Mouse (Mus musculus): ENCODE measurements at regions not wholly inside any gene's neighbourhood (a gene's known extent, or its start where the extent isn't known, plus 50 kb on each side); places are given as distances from the start of the nearest gene placed in this dataset.

DNA sequence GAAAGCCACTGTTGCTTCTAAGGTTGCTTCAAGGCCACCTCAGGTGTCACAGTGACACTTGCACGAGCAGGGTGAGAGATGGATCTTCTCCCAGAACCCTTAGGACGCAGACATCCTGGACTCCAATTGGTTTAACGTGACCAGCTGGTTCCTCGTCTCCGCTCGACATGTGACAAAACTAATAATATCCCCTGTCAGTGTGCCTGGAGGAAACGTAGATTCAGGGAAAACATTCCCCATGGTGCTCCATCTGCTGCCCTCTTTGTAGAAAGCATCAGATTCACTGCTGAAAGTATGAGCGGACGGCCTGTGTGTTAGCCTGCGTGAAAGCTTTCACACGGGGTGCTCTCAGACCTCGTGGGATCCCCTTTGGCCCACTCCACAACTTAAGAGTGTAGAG lies 390.0 kb upstream of the Slc35b3 start:
- DNase-seq: no peak

DNA sequence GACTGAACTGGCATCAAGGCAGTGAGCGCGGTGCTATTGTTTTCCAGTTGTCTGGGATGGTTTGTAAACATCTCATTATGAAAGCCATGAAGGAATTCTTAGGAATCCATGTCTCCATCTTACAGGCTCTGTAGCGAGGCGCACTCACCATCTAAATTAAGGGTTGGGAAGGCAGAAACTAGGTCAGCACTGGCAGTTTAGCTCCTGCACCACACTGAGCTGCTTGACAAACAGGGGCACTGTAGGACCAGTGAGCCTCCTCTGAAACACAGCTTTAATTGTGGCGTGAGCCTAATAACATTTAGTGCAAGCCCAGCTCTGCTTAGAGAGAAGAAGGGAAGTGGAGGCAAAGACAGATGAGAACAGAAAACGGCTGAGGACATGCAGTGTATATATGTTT lies 387.1 kb upstream of the Slc35b3 start:
- DNase-seq: no peak

DNA sequence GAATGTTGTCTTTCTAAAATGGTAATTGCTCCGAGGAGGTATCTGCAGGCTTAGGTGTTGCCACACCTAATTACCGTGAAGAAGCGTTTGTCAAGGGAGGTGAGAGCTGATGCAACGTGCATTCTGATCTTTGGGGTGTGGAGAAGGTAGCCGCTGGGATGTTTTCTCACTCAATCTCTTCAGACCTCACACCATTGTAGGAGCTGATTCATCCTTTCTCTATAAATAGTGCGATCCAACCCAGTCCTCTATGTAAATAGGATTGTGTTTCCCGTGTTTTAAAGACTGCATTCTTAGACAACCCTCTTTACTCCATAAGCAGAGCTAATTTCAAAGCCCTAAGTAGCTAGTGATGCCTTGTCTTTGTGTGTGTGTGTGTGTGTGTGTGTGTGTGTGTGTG lies 374.2 kb upstream of the Slc35b3 start:
- no peak for DNase-seq

DNA sequence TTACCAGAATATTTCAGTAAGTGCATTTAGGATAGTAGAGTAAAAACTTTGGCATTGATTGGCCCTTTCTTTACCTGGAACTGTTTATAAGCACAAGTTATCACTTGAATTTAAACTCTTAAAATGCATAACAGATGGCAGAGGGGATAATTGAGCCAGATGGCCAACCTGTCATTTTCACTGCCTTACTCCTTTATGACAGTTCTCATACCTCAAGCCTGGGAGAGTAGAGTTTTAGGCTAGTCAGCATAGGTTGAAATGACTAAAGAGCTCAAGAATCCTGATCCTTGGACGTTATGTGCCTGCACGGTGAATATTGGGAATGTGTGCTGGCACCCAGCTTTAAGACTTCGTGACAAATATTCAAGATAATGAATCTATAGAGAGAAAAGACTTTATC lies 369.1 kb upstream of the Slc35b3 start:
- DNase-seq: no peak

DNA sequence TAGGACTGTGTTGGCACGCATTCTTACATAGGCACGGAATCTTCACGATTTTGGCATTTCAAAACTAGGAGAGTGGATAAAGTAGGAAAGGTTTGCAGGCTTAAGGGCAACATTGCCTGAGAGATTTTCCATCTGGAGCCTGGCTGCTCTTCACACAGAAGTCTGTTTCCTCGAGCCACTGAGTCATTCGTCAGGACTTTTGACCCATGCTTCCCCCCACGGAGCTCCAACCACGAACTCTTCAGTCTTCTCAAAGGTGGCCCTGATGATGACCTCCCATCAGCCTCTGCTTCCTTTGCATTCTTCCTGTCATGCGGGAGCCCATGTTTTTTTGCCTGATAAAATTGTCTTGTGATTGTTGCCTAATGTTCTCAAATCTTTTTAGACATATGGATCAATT lies 365.5 kb upstream of the Slc35b3 start:
- DNase-seq: no peak

DNA sequence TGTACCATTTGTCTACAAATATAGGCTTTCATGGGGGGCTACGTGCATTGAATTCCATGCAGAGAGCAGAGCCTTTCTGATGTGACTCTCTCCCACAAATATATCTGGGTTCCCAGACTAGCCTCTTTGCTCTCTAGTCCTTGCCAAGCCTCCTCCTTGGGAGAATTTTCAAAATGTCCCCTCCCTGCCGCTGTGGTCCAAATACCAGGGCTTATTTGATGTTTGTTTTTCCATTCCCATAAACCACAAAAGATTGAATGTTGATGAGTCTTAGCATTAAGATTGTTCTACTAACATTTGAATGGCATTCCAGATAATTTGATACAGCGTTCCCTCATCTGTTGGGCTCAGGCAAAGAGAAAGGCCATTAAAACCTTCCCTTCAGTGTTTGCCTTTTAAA lies 360.4 kb upstream of the Slc35b3 start:
- DNase-seq: no peak

DNA sequence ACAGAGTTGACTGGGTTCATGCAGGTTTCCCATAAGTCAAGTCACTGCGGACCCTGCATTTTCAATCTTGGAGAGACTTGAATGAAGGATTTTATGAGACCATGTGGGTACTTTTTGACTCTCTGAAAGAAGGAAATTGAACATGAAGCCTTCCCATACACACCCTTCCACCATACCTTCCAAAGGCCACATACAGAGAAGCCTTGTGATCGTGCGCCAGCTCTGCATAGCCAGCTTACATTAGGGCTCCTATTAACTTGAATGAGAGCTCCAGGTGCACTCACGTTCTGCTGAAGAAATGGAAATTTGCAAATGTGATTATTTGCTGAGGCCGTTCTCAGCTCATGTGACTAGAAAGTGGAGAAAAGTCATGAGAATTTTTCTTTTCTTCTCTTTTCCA lies 349.1 kb upstream of the Slc35b3 start:
- no peak for DNase-seq

DNA sequence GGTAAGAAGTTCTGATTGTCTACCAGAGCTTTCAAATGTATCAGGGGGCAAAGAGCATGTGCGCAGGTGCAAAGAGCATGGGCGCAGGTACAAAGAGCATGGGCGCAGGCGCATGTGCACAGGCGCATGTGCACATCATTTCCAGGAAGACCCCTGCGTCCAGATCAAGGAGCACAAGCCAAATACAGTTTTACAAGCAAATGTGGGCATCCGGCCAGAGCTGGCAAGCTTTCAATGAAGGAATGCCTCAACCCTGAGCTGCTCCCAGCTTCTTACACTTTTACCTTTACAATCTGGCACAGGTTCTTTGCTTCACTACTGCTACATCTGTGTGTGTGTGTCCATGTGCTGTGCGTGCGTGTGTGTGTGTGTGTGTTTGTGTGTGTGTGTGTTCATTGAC lies 347.2 kb upstream of the Slc35b3 start:
- DNase-seq: peak in 1 of 2 experiments; percentile 44

DNA sequence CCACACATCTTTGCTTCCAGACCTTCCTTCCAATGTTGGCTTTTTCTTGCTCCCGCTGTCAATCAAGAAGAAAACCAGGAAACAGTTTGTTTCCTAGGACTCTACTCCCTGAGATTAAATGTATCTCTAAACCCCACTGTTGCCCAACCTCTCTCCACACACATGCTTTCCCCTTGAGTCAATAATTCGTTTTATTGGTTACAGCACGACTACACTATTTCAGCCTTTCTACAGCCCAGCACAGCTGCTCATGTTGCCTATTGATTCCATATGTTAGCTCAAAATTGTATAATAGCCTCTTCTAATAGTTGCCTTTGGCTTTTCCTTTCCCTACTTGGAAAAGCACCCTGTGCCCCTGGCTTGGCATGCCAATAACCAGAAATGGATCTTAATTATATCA lies 346.2 kb upstream of the Slc35b3 start:
- no peak for DNase-seq

DNA sequence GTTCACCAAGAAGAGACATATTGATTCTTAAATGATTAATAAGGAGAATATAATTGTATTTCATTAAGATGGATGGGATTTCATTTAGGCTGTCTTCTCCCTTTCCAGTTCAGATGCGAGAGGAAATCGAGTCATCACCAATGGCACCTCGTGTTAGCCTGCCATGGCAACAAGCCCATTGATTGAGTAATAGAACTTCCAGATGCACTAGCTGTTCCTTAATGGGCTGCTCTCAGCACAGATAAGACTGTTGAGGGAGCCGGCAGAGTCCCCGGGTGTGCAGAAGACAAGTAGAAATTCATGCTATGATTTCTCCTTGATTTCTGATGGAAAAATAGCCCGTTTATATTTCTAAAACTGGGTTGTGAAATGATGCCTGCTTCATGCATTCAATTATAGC lies 336.5 kb upstream of the Slc35b3 start:
- DNase-seq: no peak

DNA sequence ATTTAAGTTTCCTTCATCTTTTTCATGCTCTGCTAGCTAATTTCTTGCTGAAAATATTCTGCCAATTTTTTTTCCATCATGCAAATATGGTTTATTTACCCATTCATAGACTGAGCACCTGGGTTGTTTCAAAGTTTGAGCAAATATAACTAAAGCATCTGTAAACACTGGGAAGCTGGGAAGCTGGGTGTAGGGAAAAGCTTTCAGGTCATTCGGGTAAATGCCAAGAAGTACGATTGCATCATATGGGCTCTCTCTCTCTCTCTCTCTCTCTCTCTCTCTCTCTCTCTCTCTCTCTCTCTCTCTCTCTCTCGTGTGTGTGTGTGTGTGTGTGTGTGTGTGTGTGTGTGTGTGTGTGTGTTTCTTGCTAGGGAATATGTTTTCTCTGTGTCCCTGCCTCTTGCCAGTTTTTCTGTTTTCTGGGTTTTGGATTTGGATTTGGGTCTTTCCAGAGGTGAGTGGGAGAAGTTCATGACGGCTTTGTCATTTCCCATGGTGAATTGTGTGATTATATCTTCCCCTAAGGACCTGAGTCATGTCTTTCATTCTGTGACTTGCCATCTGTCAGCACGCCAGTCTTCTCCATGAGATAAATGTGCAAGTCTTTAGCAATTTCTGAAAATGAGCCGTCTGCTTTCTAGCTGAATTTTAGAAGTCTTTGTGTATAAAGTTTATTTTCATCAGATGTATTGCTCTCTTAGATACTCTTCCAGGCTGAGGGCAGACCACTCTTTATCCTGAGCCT lies 329.7 kb upstream of the Slc35b3 start:
- DNase-seq: no peak

DNA sequence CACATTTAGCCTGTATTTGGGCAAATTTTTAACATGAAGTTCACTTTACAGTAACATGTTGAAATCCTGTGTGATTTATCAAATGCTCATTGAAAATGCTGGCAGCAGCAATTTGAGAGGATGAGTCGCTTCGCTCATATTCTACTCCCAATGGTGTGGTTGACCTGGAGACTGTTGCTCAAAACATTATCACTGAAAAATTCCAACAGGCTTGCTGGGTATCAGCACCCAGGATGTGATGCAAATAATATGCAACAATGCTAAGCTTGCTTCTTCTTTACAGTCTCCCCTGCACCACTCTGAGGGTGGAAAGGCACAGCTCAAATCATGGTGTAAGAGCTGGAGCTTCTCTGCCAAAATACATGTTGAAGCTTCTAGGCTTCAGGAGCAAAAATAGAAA lies 321.6 kb upstream of the Slc35b3 start:
- no peak for DNase-seq

DNA sequence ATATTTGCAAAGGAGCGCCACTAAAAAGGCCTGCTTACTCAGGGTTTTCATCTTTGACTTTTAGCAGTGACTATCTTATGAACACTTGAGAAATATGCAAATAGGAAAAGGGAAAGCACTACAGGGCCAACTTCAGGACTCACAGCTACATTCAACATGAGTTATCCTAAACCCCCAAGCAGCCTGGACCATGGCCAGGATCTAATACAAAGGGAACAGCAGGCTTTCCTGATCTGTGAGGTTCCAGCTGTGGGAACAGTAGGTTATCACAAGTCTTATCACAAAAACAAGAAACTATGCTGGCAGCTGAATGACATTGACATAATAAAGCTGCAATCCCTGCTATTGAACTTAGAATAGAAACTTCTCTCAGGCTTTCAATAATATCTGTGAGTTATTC lies 317.4 kb upstream of the Slc35b3 start:
- DNase-seq: peak; percentile 5 to 10

DNA sequence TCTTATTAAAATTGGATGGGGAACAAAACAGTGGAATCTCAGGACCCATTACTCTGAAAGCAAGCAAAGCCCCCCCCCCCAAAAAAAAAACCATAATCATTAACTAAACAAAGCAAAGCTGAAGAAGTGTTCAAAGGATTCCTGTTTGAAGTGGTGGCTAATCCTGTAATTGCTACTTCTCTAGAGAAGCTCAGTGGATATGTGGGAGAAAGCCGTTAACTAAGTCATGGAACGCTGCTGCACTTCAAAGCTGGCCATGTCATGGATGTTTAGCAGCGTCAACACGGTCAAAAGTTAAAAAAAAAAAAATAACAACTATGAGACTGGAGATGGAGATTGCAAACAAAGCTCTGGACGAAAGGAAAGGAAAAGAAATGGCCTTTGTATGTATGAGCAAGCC lies 305.3 kb upstream of the Slc35b3 start:
- DNase-seq: no peak

DNA sequence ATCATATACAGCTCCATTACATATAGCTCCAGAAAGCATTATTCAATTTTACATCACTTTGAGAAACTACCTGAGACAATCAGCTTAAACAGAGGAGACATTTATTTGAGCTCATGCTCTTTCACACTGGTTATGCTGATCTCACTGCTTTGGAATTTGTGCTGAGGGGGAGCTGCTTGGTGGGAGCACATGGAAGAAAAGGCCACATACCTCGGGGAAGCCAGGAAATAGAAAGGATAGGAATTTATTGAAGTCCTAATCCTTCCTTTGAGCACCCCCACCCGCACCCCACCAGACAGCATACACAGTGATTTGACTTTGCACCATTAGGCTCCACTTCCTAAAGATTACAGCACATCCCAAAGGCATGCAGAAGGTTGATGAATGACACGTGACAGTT lies 296.0 kb upstream of the Slc35b3 start:
- no peak for DNase-seq

DNA sequence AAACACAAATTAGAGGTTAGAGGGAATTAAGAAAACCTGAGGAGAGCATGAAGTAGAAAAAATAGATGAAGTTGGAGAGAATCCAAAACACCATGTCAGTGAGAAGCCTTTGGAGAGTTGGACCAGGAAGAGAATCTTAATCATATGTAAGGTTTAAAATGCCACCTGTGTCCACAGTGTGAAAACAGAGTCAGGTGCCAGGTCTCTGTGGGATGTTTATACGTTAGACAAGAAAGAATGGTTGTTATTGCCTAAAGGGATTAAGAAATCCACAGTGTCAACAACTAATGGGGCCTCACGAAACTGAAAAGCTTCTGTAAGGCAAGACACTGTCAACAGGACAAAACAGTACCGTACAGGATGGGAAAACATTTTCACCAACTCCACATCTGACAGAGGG lies 294.7 kb upstream of the Slc35b3 start:
- no peak for DNase-seq

DNA sequence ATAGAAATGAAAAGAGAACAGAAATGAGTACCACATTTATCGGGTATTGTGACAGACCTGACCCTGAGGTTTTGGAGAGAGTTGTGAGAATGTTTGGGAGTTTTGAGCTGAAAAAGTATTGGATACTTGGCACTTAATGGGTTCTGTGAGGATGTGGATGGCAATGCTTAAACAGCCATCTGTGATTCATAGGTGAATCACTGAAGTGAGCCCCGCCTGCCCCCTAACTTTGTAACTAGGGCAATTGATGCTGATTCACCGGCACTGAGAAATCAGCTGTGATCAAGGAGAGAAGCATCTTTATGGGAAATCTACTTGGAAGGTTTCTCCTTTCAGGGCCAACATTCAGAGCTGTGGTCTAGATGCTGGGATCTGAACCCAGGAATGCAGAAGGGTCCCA lies 291.9 kb upstream of the Slc35b3 start:
- no peak for DNase-seq

DNA sequence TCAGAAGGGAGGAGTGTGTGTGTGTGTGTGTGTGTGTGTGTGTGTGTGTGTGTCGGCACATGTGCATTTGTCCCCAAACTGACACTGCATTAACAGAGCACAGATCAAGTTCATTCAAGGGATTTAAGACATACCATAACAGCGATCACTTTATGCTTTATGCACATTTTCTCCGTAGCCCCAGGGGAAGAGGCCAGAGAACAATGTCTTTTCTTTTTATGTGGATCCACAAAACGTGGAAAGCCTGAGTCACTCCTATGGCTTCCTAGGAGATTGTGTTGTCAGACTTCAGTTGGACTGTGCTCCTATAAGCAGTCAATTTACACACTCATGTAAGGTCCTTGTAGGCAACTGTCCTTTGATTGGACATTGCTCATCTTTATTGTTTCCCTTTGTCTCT lies 289.4 kb upstream of the Slc35b3 start:
- DNase-seq: no peak

DNA sequence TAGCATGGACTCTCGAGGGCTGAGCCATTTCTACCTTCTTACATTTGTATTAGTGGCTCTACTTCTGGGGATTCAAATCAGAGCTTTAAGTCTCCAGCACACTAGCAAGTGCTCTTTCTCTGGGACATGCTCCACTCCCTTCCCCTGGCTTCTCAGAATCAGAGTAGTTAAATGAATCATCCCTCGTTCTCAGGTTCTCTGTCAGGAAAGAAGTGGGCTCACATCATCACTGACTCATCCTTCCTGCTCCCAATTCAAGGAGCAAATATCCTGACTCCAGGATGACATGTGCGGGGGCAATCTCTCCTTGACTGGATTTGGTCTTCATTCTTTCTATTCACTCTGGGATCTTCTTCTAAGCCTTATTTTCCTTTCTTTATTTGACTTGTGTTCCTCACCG lies 266.2 kb upstream of the Slc35b3 start:
- no peak for DNase-seq

DNA sequence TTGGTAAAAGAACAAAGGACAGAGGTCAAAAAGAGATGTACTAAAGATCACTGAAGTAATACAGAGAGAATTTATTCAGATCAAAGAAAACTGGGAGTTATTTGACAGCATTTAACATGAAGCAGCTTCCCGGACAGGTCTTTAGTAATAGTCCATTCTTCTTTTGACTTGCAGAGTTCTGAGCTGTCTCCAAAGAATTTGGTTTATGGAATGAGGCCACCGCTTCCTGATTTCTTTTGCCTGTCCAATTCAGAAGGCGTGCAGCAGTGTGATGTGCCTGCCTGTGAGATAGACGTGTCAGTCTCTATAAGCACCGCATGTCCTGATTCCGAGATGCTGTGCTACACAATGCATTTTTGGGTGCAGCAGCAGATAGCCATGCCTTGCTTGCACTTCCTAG lies 265.0 kb upstream of the Slc35b3 start:
- DNase-seq: no peak

DNA sequence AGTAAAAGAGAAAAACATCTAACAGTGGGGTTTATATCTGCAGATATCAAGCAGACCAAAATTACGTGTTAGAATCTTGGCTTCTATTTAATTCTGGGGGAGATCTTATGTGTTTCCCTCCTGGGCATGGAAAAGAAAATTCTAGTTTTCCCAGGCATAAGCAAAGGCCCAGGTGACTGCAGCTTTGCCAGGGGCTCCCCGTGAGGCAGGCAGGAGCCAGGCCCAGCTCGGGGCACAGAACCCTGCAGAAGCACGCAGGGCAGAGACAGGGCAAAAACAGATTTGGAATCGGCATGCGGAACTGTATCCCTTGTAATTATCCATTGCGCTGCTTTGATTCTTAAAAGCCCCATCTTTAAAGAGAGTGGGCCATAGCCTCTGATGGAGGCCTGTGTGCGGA lies 250.4 kb upstream of the Slc35b3 start:
- no peak for DNase-seq

DNA sequence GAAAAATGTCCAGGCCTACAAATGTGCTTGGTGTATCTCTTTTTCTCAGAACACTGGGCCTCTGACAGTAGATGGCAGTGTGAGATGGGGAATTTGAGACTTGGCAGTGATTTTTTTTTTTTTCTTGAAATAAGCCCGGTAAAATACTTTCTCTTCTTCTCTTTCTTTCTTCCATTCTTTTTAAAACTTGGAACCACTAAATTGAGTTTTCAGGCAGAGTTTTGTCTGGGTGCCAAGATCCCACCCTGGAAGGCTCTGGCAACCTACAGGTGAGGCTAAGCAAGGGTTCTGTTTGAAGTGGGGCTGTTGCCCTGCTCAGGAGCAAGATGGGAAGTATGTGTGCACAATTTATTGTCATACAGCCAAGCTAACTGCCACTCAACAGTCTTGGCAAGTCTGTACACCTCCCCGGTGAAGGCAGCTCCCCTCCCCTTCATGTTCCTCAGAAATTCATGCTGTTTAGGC lies 223.1 kb upstream of the Slc35b3 start:
- DNase-seq: peak; percentile 4 to 26

DNA sequence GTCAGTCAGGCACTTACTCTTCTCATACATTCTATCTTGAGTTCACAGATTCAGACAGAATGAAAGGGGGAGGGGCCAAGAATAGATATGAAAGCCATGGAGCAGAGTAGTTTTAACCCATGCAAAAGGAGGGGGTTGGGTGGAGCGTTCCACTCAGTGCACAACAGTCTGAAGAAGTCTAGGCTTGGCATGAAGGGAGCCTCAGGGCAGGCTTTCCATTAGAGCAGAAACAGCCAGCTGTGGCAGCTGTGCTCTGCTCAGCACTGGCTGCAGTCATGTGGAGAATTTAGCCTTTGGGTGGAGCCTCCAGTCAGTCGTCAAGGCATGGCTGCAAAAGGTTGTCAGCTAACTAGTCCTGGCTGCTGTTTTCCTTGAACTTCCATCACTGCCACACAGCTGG lies 201.3 kb upstream of the Slc35b3 start:
- no peak for DNase-seq

DNA sequence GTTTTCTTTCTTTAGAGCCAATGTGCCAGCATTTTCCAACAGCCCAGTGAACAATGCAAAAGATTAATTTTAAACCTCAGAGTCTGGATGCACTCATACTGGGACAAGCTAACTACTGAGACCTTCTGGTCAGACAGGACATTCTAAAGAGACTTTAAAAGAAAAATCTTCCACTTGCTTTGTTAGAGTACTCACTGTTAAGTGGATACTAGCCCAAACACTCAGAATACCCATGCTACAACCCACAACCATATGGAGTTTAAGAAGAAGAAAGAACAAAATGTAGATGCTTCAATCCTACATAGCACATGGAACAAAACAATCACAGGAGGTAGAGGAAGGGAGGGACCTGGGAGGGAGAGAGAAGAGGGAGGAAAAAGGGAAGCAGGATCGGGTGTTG lies 167.3 kb upstream of the Slc35b3 start:
- no peak for DNase-seq

DNA sequence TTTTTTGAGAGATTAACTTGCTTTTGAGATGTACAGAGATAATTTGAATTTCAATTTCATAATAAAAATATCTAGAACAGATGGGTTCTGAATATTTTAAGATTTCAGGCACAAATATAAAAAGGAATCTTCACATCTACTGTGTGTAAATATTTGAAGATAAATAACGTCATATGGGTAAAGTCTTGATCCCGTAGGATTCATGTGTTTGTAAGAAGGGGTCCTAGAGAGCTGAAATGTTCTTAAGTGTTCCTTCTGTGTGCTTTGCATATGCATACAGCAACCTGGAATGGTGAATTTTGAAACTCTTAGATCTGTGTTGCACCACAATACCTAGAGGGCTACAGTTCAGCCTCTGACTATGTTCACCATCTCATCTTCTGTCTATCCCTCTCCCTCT lies 131.4 kb upstream of the Slc35b3 start:
- no peak for DNase-seq
